Mouse (Mus musculus) layer of hippocampus, postnatal 25 days (tissue): Measurements from ENCODE around the gene Inf2. TPM values are rescaled to one million over a fixed set of nuclear protein-coding genes. Genes with fewer than 3 reads are reported as not detected.

ENCODE experiments used
- DNase-seq, 2 experiments: peaks; one replicate each; pipeline ENCODE4 v3.0.0; 2022; ENCODE audit warnings: mixed read lengths in 2 of 2, low spot score in 1 of 2; ENCODE audit errors: extremely low spot score in 1 of 2
- total RNA-seq, 2 experiments: library from RNA; stranded (reverse); gene quantifications; 2 replicates each; pipeline ENCODE4 v1.2.3; 2021

Gene Inf2
- total RNA-seq, 2 experiments from 2014 or later, result 116 to 146 TPM

DNA sequence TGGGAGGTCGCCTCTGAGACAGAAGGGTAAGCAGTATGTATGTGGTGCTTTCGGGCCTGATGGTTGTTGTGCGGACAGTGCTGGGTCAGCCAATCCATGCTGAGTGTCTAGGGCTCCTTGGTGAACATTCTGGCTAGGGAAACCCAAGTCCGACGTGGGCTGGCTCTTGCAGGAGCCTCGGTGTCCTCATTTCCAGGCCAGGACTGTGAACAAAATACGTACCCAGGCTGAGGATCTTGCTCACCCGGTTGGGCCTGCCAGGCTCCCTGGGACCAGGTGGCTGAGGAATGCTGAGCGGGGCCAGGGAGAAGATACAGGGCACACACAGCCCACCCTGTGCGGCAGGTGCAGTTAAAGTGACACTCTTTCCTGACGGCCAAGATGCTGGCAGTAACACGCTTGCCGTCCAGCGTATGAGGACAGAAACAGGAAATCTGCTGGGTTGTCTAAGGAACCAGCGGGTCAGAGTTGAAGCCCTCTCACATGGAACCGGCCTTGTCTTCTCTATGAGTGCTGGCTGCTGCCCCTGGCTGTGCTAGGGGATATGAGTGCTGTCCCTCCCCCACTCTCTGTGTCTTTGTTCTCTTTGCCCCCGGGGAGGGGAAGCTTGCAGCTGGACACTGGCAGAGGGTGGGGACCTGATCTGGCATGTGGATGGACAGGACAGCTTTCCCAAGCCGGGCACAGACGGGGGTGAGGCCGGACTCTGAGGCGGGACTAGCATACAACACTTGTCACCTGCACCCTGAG, 4.6 kb downstream of the Inf2 start:
- no peak for DNase-seq

GRCm38 (mm10) chr12:112593951-112594915, 5.6 kb downstream of the Inf2 start:
- no peak for DNase-seq

GRCm38 (mm10) chr12:112594989-112595388, 6.4 kb downstream of the Inf2 start:
- DNase-seq, result no peak

GRCm38 (mm10) chr12:112595626-112596025, 7.0 kb downstream of the Inf2 start:
- no peak for DNase-seq

- no peak for DNase-seq
Observed at GRCm38 (mm10) chr12:112596454-112596853, 7.9 kb downstream of the Inf2 start.

GRCm38 (mm10) chr12:112596891-112597500, 8.4 kb downstream of the Inf2 start:
- DNase-seq, result no peak

DNA sequence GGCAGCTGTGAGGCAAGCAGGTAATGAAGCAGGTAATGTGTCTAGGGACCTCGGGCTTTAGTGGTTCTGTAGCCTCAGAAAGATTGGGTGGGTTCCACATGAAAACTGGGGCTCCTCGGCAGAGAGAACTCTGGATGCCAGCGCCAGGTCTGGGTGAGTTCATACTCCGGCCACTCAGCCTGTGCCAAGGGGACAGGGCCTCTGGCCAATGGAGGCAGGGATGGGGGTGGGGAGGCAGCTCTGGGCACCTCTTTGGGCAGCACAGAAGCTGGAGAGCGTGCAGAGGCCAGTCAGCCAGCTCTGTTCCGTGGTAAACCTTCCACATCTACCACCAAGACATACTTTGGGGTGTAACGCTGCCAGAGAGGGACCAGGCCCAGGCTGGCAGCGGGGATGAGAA, 9.0 kb downstream of the Inf2 start:
- DNase-seq, result peak in 1 of 2 experiments; percentile 53

DNA sequence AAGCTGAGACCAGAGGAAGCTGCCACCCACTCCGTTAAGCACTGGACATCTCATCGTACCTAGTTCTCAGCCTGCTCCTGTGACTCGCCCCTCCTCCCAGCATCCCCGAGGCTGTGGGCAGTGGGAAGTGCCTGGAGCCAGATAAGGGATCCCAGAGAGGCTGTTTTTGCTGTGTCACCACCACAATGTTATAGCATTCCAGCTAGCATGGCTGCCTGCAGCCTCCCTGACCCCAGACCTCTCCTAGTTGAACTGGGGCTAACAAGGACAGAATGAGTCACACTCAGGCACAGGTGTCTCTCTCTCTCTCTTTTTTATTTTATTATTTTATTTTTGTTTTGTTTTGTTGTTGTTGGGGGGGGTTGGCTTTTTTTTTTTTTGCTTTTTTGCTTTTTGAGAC, 10.6 kb downstream of the Inf2 start:
- no peak for DNase-seq

GRCm38 (mm10) chr12:112599942-112600611, 11.5 kb downstream of the Inf2 start:
- DNase-seq, result no peak

GRCm38 (mm10) chr12:112604022-112604421, 15.4 kb downstream of the Inf2 start:
- DNase-seq, result no peak

DNA sequence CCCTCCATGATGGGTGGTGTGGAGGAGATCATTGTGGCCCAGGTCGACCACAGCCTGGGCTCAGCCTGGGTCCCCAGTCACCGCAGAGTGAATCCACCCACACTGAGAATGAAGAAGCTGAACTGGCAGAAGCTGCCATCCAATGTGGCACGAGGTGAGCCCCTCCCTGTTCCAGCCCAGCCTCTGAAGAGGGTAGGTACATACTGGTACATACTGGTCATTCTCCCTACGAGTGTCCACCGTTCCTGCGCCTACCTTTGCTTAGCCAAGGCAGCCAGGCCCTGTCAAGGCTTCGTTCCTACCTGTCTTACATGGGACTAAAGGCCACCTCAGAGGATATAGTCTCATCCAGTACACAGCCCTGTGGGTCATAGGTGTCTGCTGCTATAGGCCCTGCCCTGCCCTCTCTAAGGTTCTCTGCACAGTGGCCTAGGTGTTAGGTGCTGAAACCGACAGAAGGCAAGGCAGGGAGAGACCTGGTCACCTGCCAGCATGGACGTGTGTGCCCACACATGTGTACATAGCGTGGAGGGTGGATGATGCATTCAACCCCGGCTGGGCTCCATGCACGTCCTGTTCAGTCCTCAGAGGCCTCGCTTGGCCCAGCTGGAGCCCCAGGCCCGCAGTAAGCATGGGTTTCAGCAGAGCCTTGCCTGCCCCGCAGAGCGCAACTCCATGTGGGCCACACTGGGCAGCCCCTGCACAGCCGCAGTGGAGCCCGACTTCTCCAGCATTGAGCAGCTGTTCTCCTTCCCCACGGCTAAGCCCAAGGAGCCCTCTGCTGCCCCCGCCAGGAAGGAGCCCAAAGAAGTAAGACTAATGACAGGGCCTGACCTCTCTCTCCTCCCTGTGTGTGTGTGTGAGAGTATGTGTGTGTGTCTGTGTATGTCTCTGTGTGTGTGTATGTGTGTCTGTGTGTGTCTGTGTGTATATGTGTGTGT, 16.4 kb downstream of the Inf2 start:
- DNase-seq, result peak in 1 of 2 experiments; percentile 57

GRCm38 (mm10) chr12:112605766-112606165, 17.2 kb downstream of the Inf2 start:
- peak; percentile 74 to 85 for DNase-seq

DNA sequence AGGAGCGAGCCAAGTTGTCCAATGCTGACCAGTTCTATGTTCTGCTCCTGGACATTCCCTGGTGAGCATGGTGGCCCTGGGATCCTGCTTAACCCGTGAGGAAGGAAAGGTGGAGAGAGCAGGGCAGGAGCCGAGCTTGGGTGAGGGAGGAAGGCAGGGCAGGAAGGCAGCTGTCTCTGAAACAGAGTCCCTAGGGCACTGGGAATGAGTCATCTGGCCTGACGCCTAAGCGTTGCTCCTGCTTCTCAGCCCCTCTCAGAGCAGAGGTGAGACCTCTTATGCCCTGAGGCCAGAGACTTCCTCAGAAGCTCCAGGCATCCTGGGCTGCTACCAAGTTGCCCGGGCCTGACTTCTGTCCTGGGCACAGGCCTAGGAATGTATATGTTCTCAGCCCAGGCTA, 18.4 kb downstream of the Inf2 start:
- DNase-seq, result no peak

GRCm38 (mm10) chr12:112609031-112609430, 20.4 kb downstream of the Inf2 start:
- no peak for DNase-seq

- no peak for DNase-seq
Observed at GRCm38 (mm10) chr12:112616668-112617067, 28.1 kb downstream of the Inf2 start.

DNA sequence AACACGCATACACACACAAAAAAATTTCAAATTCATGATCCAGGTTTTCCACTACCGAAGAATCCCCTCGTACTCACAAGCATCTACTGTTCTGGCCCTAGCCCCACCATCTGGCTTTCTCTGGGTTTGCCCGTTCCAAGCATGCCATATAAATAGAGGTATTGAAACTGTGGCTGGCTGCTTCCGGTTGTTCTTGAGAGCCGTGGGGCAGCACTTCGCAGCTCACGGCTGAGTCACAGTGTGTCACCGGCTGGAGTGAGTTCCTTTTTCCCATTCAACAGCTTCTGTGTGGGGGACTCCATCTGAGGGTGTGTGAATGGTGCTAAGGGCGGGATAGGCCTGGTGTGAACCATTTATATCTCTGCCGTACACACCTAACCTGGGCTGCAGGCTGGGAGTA, 28.6 kb downstream of the Inf2 start:
- peak in 1 of 2 experiments; percentile 42 for DNase-seq

DNA sequence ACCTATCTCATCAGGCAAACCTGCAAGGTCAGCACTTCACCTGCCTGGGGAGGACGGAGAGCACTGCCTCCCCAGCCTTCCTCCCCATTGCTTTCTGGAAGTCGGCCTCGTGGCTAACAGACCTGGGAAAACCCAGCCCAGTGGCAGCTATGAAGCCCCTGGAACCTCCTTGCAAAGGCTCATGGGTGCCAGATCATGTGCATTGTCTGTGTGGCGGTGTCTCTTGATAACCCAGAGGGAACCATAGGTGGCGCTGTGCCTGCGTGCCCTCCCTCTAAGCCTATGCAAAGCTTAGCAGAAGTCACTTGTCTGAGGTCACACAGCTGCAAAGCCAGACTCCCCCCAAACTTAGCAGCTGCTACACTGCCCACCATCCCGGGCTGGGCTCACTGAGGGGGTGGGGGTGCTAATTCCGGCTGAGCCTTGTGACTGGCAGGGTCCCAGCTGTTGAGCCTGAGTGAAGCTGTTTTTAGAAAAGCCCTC, 29.4 kb downstream of the Inf2 start:
- DNase-seq, result peak in 1 of 2 experiments; percentile 61

DNA sequence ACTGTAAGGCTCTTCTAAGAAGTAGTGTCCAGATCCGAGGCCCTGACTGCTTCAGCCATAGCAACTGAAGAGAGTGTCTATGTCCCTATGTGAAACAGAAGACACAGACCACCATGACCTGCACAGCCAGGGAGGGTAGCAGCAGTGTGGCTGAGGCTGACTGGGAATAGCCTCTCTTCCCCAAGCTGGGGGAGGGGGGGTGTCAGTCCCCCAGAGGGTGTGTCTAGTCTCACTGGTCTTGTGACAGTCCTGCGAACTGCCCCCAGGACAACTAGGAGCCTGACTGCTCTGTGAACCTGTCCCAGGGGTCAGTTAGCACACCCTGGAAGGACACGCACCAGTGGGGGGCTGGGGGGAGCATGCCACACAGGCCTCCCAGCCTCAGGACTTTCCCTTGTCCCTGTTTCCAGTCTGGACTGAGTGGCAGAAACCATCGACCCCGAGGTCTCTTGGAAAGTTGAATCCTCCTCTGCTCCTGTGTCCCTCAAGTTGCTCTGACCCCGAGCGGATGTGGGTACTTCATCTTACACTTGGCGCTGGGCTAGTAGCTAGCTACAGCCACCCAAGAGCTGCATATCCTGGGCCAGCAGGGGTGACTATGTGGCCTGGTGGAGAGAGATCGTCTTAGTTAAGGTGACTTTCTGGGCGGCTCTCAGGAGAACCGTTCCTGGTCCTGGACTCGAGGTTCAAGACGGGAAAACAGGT, 30.5 kb downstream of the Inf2 start:
- DNase-seq, result no peak
